Mouse (Mus musculus) CH12.LX (cell line): Measurements from ENCODE around the gene Tbc1d10a. TPM values are rescaled to one million over a fixed set of nuclear protein-coding genes. Genes with fewer than 3 reads are reported as not detected.

ENCODE experiments used
- DNase-seq: peaks from one replicate; pipeline ENCODE4 v3.0.0-alpha.2; 2013; ENCODE audit errors: extremely low read depth
- H3K27ac ChIP-seq: 2 replicates; pipeline ENCODE4 v1.5.1; 2012; ENCODE audit warnings: low read depth, mild to moderate bottlenecking, control low read depth, moderate library complexity; ENCODE audit not compliant: insufficient read depth
- H3K27me3 ChIP-seq: replicated peaks from 2 replicates; pipeline ENCODE3; 2012; ENCODE audit warnings: inconsistent platforms
- H3K36me3 ChIP-seq, 2 experiments: replicated peaks in 1 of 2; 2 replicates each; pipeline versions ENCODE3 to v1.6.1; 2012; ENCODE audit warnings: inconsistent platforms in 1 of 2, low read length in 1 of 2, mild to moderate bottlenecking in 1 of 2, mixed read lengths in 1 of 2, moderate library complexity in 1 of 2; ENCODE audit not compliant: control insufficient read depth in 1 of 2, insufficient read depth in 1 of 2
- H3K4me1 ChIP-seq, 2 experiments: 2 replicates each; pipeline ENCODE4 v1.6.1; 2012; ENCODE audit warnings: inconsistent platforms in 1 of 2, moderate library complexity in 1 of 2; ENCODE audit not compliant: insufficient read depth in 2 of 2, control insufficient read depth in 1 of 2
- H3K4me2 ChIP-seq: 2 replicates; pipeline ENCODE4 v1.6.1; 2012; ENCODE audit warnings: low read depth, mild to moderate bottlenecking, control low read depth; ENCODE audit not compliant: poor library complexity, insufficient read depth, severe bottlenecking
- H3K4me3 ChIP-seq, 3 experiments: fragments of 150-350 bp in 1 of 3; sonication (generic) in 1 of 3; replicated peaks in 1 of 3; 2 replicates each; pipeline versions ENCODE3 to v1.5.1; 2011 to 2012; ENCODE audit warnings: low read depth in 2 of 3, low read length in 2 of 3, mild to moderate bottlenecking in 2 of 3, moderate library complexity in 2 of 3, control low read depth in 1 of 3, improper control_type of control experiment in 1 of 3, inconsistent platforms in 1 of 3, mixed read lengths in 1 of 3; ENCODE audit not compliant: poor library complexity in 1 of 3
- H3K79me2 ChIP-seq: replicated peaks from 2 replicates; pipeline ENCODE4 v1.6.1; 2012; ENCODE audit warnings: mild to moderate bottlenecking, moderate library complexity; ENCODE audit not compliant: control insufficient read depth, poor library complexity, insufficient read depth, severe bottlenecking; ENCODE audit errors: extremely low read depth
- H3K9ac ChIP-seq: 2 replicates; pipeline ENCODE4 v1.6.1; 2012; ENCODE audit warnings: low read depth, mild to moderate bottlenecking, control low read depth, moderate library complexity; ENCODE audit not compliant: insufficient read depth
- H3K9me3 ChIP-seq: replicated peaks from 2 replicates; pipeline ENCODE3; 2012; ENCODE audit warnings: low read length, inconsistent platforms, mixed read lengths
- BHLHE40 ChIP-seq: IDR thresholded peaks from 2 replicates; pipeline ENCODE4 v1.6.1; 2011; ENCODE audit warnings: mild to moderate bottlenecking, low read depth, low read length, improper control_type of control experiment
- CHD1 ChIP-seq: IDR thresholded peaks from 2 replicates; pipeline ENCODE4 v1.6.1; 2012; ENCODE audit warnings: low read depth, low read length, improper control_type of control experiment, inconsistent platforms
- E2F4 ChIP-seq: IDR thresholded peaks from 2 replicates; pipeline ENCODE4 v1.6.1; 2011; ENCODE audit warnings: low read depth, low read length, improper control_type of control experiment; ENCODE audit not compliant: insufficient replicate concordance
- ELF1 ChIP-seq: IDR thresholded peaks from 2 replicates; pipeline ENCODE4 v1.6.1; 2014; ENCODE audit warnings: low read depth, mild to moderate bottlenecking, inconsistent platforms, low read length, improper control_type of control experiment
- ETS1 ChIP-seq: conservative IDR thresholded peaks from 2 replicates; pipeline ENCODE4 v1.6.1; 2012; ENCODE audit warnings: low read depth, mild to moderate bottlenecking, inconsistent platforms, low read length, improper control_type of control experiment, moderate library complexity
- GABPA ChIP-seq: IDR thresholded peaks from 2 replicates; pipeline ENCODE4 v1.6.1; 2012; ENCODE audit warnings: low read depth, low read length, improper control_type of control experiment, inconsistent platforms; ENCODE audit not compliant: insufficient replicate concordance
- IRF4 ChIP-seq: IDR thresholded peaks from 2 replicates; pipeline ENCODE4 v1.6.1; 2014; ENCODE audit warnings: low read depth, mild to moderate bottlenecking, inconsistent platforms, low read length, improper control_type of control experiment
- JUND ChIP-seq: conservative IDR thresholded peaks from 2 replicates; pipeline ENCODE4 v1.6.1; 2011; ENCODE audit warnings: low read depth, low read length, improper control_type of control experiment
- KAT2A ChIP-seq: IDR thresholded peaks from 2 replicates; pipeline ENCODE4 v1.6.1; 2012; ENCODE audit warnings: low read length, improper control_type of control experiment, inconsistent platforms; ENCODE audit not compliant: insufficient replicate concordance
- MAX ChIP-seq: IDR thresholded peaks from 2 replicates; pipeline ENCODE4 v1.6.1; 2011; ENCODE audit warnings: low read length, improper control_type of control experiment
- MAZ ChIP-seq: IDR thresholded peaks from 2 replicates; pipeline ENCODE4 v1.6.1; 2012; ENCODE audit warnings: low read depth, mild to moderate bottlenecking, inconsistent platforms, low read length, improper control_type of control experiment, moderate library complexity
- MXI1 ChIP-seq: IDR thresholded peaks from 2 replicates; pipeline ENCODE4 v1.6.1; 2011; ENCODE audit warnings: mild to moderate bottlenecking, low read depth, low read length, improper control_type of control experiment
- MYC ChIP-seq: IDR thresholded peaks from 2 replicates; pipeline ENCODE4 v1.6.1; 2011; ENCODE audit warnings: low read depth, mild to moderate bottlenecking, improper control_type of control experiment, low read length
- RAD21 ChIP-seq: IDR thresholded peaks from 2 replicates; pipeline ENCODE4 v1.6.1; 2011; ENCODE audit warnings: low read depth, mild to moderate bottlenecking, low read length, improper control_type of control experiment, moderate library complexity
- RCOR1 ChIP-seq: conservative IDR thresholded peaks from 2 replicates; pipeline ENCODE4 v1.6.1; 2012; ENCODE audit warnings: low read depth, mild to moderate bottlenecking, inconsistent platforms, low read length, improper control_type of control experiment
- SIN3A ChIP-seq: IDR thresholded peaks from 2 replicates; pipeline ENCODE4 v1.6.1; 2012; ENCODE audit warnings: low read length, improper control_type of control experiment, inconsistent platforms
- TBP ChIP-seq: conservative IDR thresholded peaks from 2 replicates; pipeline ENCODE4 v1.6.1; 2011; ENCODE audit warnings: low read depth, low read length, improper control_type of control experiment
- TCF12 ChIP-seq: IDR thresholded peaks from 2 replicates; pipeline ENCODE4 v1.6.1; 2014; ENCODE audit warnings: low read depth, mild to moderate bottlenecking, inconsistent platforms, low read length, improper control_type of control experiment
- UBTF ChIP-seq: IDR thresholded peaks from 2 replicates; pipeline ENCODE4 v1.6.1; 2012; ENCODE audit warnings: low read depth, mild to moderate bottlenecking, inconsistent platforms, low read length, improper control_type of control experiment, moderate library complexity
- USF1 ChIP-seq: IDR thresholded peaks from 2 replicates; pipeline ENCODE4 v1.6.1; 2014; ENCODE audit warnings: low read depth, mild to moderate bottlenecking, inconsistent platforms, low read length, improper control_type of control experiment
- USF2 ChIP-seq: conservative IDR thresholded peaks from 2 replicates; pipeline ENCODE4 v1.6.1; 2011; ENCODE audit warnings: low read depth, low read length, improper control_type of control experiment
- ZC3H11A ChIP-seq: IDR thresholded peaks from 2 replicates; pipeline ENCODE4 v1.6.1; 2012; ENCODE audit warnings: low read depth, mild to moderate bottlenecking, inconsistent platforms, low read length, improper control_type of control experiment
- ZKSCAN1 ChIP-seq: IDR thresholded peaks from 2 replicates; pipeline ENCODE4 v1.6.1; 2012; ENCODE audit warnings: low read depth, inconsistent platforms, low read length, improper control_type of control experiment, borderline replicate concordance
- ZMIZ1 ChIP-seq: IDR thresholded peaks from 2 replicates; pipeline ENCODE4 v1.6.1; 2012; ENCODE audit warnings: low read depth, mild to moderate bottlenecking, inconsistent platforms, low read length, improper control_type of control experiment
- dilution Hi-C: fragments of 300-500 bp; cut with MboI; formaldehyde crosslinking; loops from 2 replicates; pipeline ENCODE4 v1.14.3; 2020; ENCODE audit warnings: low sequenced_read_pairs; ENCODE audit not compliant: extremely low pct_unique_long_range_greater_than_20kb, extremely low pct_ligation_motif_present
- in situ Hi-C: fragments of 300-500 bp; cut with MboI; formaldehyde crosslinking; loops from 3 replicates; pipeline ENCODE4 v1.14.3; 2019; ENCODE audit warnings: low sequenced_read_pairs, low pct_ligation_motif_present, low pct_unique_long_range_greater_than_20kb, mixed read lengths
- polyA plus RNA-seq: library from polyadenylated mRNA; unstranded; fragments of >175 nt; gene quantifications from 2 replicates; pipeline ENCODE4 v1.2.1, GENCODE M21; 2012; ENCODE audit warnings: low read depth; ENCODE audit not compliant: insufficient read length
- total RNA-seq, 2 experiments: library from RNA; depleted of rRNA; stranded (reverse); fragments of 300-350 nt in 1 of 2; fragments of >200 nt in 1 of 2; gene quantifications; 2 replicates each; pipeline ENCODE4 v1.2.3; 2012 to 2014

Tbc1d10a gene
- total and polyA plus RNA-seq, 3 experiments, result 30.3 to 33.9 (median 33.5) TPM

- no peak for DNase-seq
- in situ Hi-C loops, result loop anchor here (5.0 kb wide), 1 partner anchor 69 kb away; the partner anchor contains the start of gene Rnf215
- no peak overlapping the region for H3K4me2 ChIP-seq
- H3K27ac ChIP-seq, result no peak overlapping the region
- peaks cover 0 to 61% of the 10 kb centered on the region in 2 experiments; a peak in 3 of 4 replicates for H3K4me1 ChIP-seq
- H3K9me3 ChIP-seq, result no peaks in the 10 kb centered on the region
- H3K79me2 ChIP-seq, result no peaks in the 10 kb centered on the region; the same call in none of the 2 replicates
- peaks cover 35 to 74% of the 10 kb centered on the region in 2 experiments for H3K36me3 ChIP-seq
- no peak overlapping the region for H3K4me3 ChIP-seq
- TF ChIP-seq ELF1 (no peak), IRF4 (no peak), USF2 (no peak), ZC3H11A (no peak)
- H3K9ac ChIP-seq, result no peak overlapping the region
- H3K27me3 ChIP-seq, result no peaks in the 10 kb centered on the region
- dilution Hi-C loops, result no loop called here
These were observed 20.0 kb downstream of the Tbc1d10a start for GRCm38 (mm10) chr11:4206563-4206962.

- no peak overlapping the region for H3K4me3 ChIP-seq
- no peak overlapping the region for H3K27ac ChIP-seq
- H3K4me2 ChIP-seq, result no peak overlapping the region
- H3K36me3 ChIP-seq, result peaks cover 45 to 79% of the 10 kb centered on the region in 2 experiments
- DNase-seq, result no peak
- in situ Hi-C loops (loop anchor here (5.0 kb wide), 1 partner anchor 70 kb away; the partner anchor contains the start of gene Rnf215), dilution Hi-C loops (no loop called here)
- TF ChIP-seq UBTF, result no peak
- no peak for TF ChIP-seq BHLHE40
- TF ChIP-seq MXI1, result no peak
- TF ChIP-seq USF2, result no peak
- TF ChIP-seq MAZ, result no peak
- TF ChIP-seq ELF1, result no peak
- TF ChIP-seq SIN3A, result no peak
- TF ChIP-seq E2F4, result no peak
- no peak for TF ChIP-seq GABPA
- no peaks in the 10 kb centered on the region for H3K27me3 ChIP-seq
- no peaks in the 10 kb centered on the region; the same call in 1 of the 2 replicates for H3K79me2 ChIP-seq
- peaks cover 0 to 50% of the 10 kb centered on the region in 2 experiments; a peak in 2 of 4 replicates for H3K4me1 ChIP-seq
- H3K9ac ChIP-seq, result no peak overlapping the region
- H3K9me3 ChIP-seq, result no peaks in the 10 kb centered on the region
These were observed 21.1 kb downstream of the Tbc1d10a start for GRCm38 (mm10) chr11:4207655-4208054.

- no peak overlapping the region for H3K9ac ChIP-seq
- peaks cover 0 to 31% of the 10 kb centered on the region in 2 experiments; a peak in 2 of 4 replicates for H3K4me1 ChIP-seq
- no peaks in the 10 kb centered on the region for H3K27me3 ChIP-seq
- no peak overlapping the region for H3K4me3 ChIP-seq
- dilution Hi-C loops (no loop called here), in situ Hi-C loops (loop anchor here (5.0 kb wide), 1 partner anchor 72 kb away; the partner anchor contains the start of gene Rnf215)
- no peak overlapping the region for H3K27ac ChIP-seq
- no peak overlapping the region for H3K4me2 ChIP-seq
- DNase-seq, result no peak
- no peaks in the 10 kb centered on the region for H3K79me2 ChIP-seq
- H3K9me3 ChIP-seq, result no peaks in the 10 kb centered on the region
- peaks cover 63 to 98% of the 10 kb centered on the region in 2 experiments for H3K36me3 ChIP-seq
- TF ChIP-seq ZKSCAN1 (no peak), CHD1 (no peak), MYC (0 out of 2 replicates have a peak, but pooled peaks have one; percentile 41), JUND (no peak), RCOR1 (no peak), TBP (no peak), USF1 (no peak), ETS1 (no peak), UBTF (no peak), KAT2A (no peak), MAX (0 out of 2 replicates have a peak, but pooled peaks have one; percentile 62), RAD21 (peak; percentile 95), IRF4 (0 out of 2 replicates have a peak, but pooled peaks have one; percentile 19), ZMIZ1 (no peak), TCF12 (no peak), ZC3H11A (peak; percentile 85), USF2 (no peak), SIN3A (peak; percentile 67)
These were observed 23.0 kb downstream of the Tbc1d10a start for GRCm38 (mm10) chr11:4209556-4209955.
